Mouse (Mus musculus): ENCODE data around the gene Foxa2. TPM values are rescaled to one million over a fixed set of nuclear protein-coding genes. Genes with fewer than 3 reads are reported as not detected.

Gene Foxa2
- polyA plus RNA-seq (2012; rRNA removed) (3.2 and 3.9 TPM in 2 replicates), polyA plus RNA-seq (2014; fragmentation: Nextera tagmentation; extraction: Ambion mirVana) (2.8 and 3.9 TPM in 2 replicates)

GRCm38 (mm10) chr2:148046799-148047165, at the start of gene Foxa2:
Foxa2 (minus strand) TSS chr2:148046969.
- no peak for ATAC-seq (ENCODE audit: insufficient read depth)
- peak within 1 kb of the TSS; percentile 33 for H3K4me2 ChIP-seq (ENCODE audit: low read depth)
- no peak for DNase-seq (ENCODE audit: low read depth in 3 of 3, low spot score in 3 of 3)
- WGBS (ENCODE audit: insufficient replicate concordance) = 2% methylated on average over 19 of the region's 19 CpGs
- no peak for TF ChIP-seq EP300 (IDR thresholded peaks at IDR 0.05; ENCODE audit: low read depth)
- TF ChIP-seq CTCF (IDR thresholded peaks at IDR 0.05; ENCODE audit: low read depth) = no peak
- peak within 1 kb of the TSS; percentile 44 to 51 for H3K4me3 ChIP-seq (ENCODE audit: insufficient read depth in 1 of 2, low read depth in 2 of 2, low read length in 2 of 2)
- H3K4me1 ChIP-seq (replicated peaks; ENCODE audit: control insufficient read depth in 2 of 2, insufficient read depth in 2 of 2, low read length in 1 of 2) = no peaks in the 10 kb centered on the region
- no peak within 1 kb of the TSS; the same call in 1 of the 2 replicates for H3K9ac ChIP-seq (replicated peaks)
- no peaks in the 10 kb centered on the region for H3K36me3 ChIP-seq (replicated peaks; ENCODE audit: control insufficient read depth, insufficient read depth, low read depth)
- H3K9me3 ChIP-seq (ENCODE audit: control insufficient read depth, low read length) = no peaks in the 10 kb centered on the region
- no peak within 1 kb of the TSS; the same call in 1 of the 2 replicates for H3K27ac ChIP-seq
- peaks cover 72% of the 10 kb centered on the region for H3K27me3 ChIP-seq (ENCODE audit: control insufficient read depth, insufficient read depth, low read length)

GRCm38 (mm10) chr2:148092089-148092488, 45.3 kb upstream of the Foxa2 start:
- Histone ChIP-seq H3K4me2 (ENCODE audit: low read depth) (no peak overlapping the region), H3K27me3 (ENCODE audit: control insufficient read depth, insufficient read depth, low read length) (no peaks in the 10 kb centered on the region), H3K9me3 (ENCODE audit: control insufficient read depth, low read length) (no peaks in the 10 kb centered on the region), H3K36me3 (replicated peaks; ENCODE audit: control insufficient read depth, insufficient read depth, low read depth) (no peaks in the 10 kb centered on the region), H3K9ac (replicated peaks) (no peak overlapping the region), H3K4me1 (replicated peaks; ENCODE audit: control insufficient read depth in 2 of 2, insufficient read depth in 2 of 2, low read length in 1 of 2) (no peaks in the 10 kb centered on the region), H3K27ac (no peak overlapping the region), H3K4me3 (ENCODE audit: insufficient read depth in 1 of 2, low read depth in 2 of 2, low read length in 2 of 2) (no peak overlapping the region)
- ATAC-seq (ENCODE audit: insufficient read depth) (no peak), DNase-seq (ENCODE audit: low read depth in 3 of 3, low spot score in 3 of 3) (no peak)
- TF ChIP-seq CTCF (IDR thresholded peaks at IDR 0.05; ENCODE audit: low read depth) (no peak), EP300 (IDR thresholded peaks at IDR 0.05; ENCODE audit: low read depth) (no peak)
- WGBS (ENCODE audit: insufficient replicate concordance) = 44% methylated on average over 2 of the region's 2 CpGs

GRCm38 (mm10) chr2:148091657-148092056, 44.9 kb upstream of the Foxa2 start:
- no peak overlapping the region for H3K9ac ChIP-seq (replicated peaks)
- ATAC-seq (ENCODE audit: insufficient read depth) (no peak), DNase-seq (ENCODE audit: low read depth in 3 of 3, low spot score in 3 of 3) (no peak)
- H3K4me3 ChIP-seq (ENCODE audit: insufficient read depth in 1 of 2, low read depth in 2 of 2, low read length in 2 of 2) = no peak overlapping the region
- no peaks in the 10 kb centered on the region for H3K4me1 ChIP-seq (replicated peaks; ENCODE audit: control insufficient read depth in 2 of 2, insufficient read depth in 2 of 2, low read length in 1 of 2)
- no peaks in the 10 kb centered on the region for H3K9me3 ChIP-seq (ENCODE audit: control insufficient read depth, low read length)
- TF ChIP-seq EP300 (IDR thresholded peaks at IDR 0.05; ENCODE audit: low read depth) = no peak
- TF ChIP-seq CTCF (IDR thresholded peaks at IDR 0.05; ENCODE audit: low read depth) = no peak
- no peak overlapping the region for H3K4me2 ChIP-seq (ENCODE audit: low read depth)
- H3K27me3 ChIP-seq (ENCODE audit: control insufficient read depth, insufficient read depth, low read length) = no peaks in the 10 kb centered on the region
- H3K27ac ChIP-seq = no peak overlapping the region
- no peaks in the 10 kb centered on the region for H3K36me3 ChIP-seq (replicated peaks; ENCODE audit: control insufficient read depth, insufficient read depth, low read depth)
- 62% methylated on average over 6 of the region's 6 CpGs for WGBS (ENCODE audit: insufficient replicate concordance)

- Histone ChIP-seq H3K27me3 (ENCODE audit: control insufficient read depth, insufficient read depth, low read length) (no peaks in the 10 kb centered on the region), H3K36me3 (replicated peaks; ENCODE audit: control insufficient read depth, insufficient read depth, low read depth) (no peaks in the 10 kb centered on the region), H3K27ac (no peak overlapping the region), H3K4me1 (replicated peaks; ENCODE audit: control insufficient read depth in 2 of 2, insufficient read depth in 2 of 2, low read length in 1 of 2) (no peaks in the 10 kb centered on the region), H3K9ac (replicated peaks) (no peak overlapping the region), H3K4me2 (ENCODE audit: low read depth) (no peak overlapping the region), H3K4me3 (ENCODE audit: insufficient read depth in 1 of 2, low read depth in 2 of 2, low read length in 2 of 2) (no peak overlapping the region), H3K9me3 (ENCODE audit: control insufficient read depth, low read length) (no peaks in the 10 kb centered on the region)
- TF ChIP-seq EP300 (IDR thresholded peaks at IDR 0.05; ENCODE audit: low read depth) = no peak
- no peak for TF ChIP-seq CTCF (IDR thresholded peaks at IDR 0.05; ENCODE audit: low read depth)
- 50% methylated on average over 2 of the region's 2 CpGs for WGBS (ENCODE audit: insufficient replicate concordance)
- no peak for ATAC-seq (ENCODE audit: insufficient read depth)
- DNase-seq (ENCODE audit: low read depth in 3 of 3, low spot score in 3 of 3) = no peak
These were observed 43.3 kb upstream of the Foxa2 start for GRCm38 (mm10) chr2:148090071-148090470.

GRCm38 (mm10) chr2:148085529-148085928, 38.8 kb upstream of the Foxa2 start:
- Histone ChIP-seq H3K4me2 (ENCODE audit: low read depth) (no peak overlapping the region), H3K4me1 (replicated peaks; ENCODE audit: control insufficient read depth in 2 of 2, insufficient read depth in 2 of 2, low read length in 1 of 2) (no peaks in the 10 kb centered on the region), H3K27me3 (ENCODE audit: control insufficient read depth, insufficient read depth, low read length) (no peaks in the 10 kb centered on the region), H3K9me3 (ENCODE audit: control insufficient read depth, low read length) (no peaks in the 10 kb centered on the region), H3K27ac (no peak overlapping the region), H3K4me3 (ENCODE audit: insufficient read depth in 1 of 2, low read depth in 2 of 2, low read length in 2 of 2) (no peak overlapping the region), H3K36me3 (replicated peaks; ENCODE audit: control insufficient read depth, insufficient read depth, low read depth) (no peaks in the 10 kb centered on the region), H3K9ac (replicated peaks) (no peak overlapping the region)
- DNase-seq (ENCODE audit: low read depth in 3 of 3, low spot score in 3 of 3) (no peak), ATAC-seq (ENCODE audit: insufficient read depth) (no peak)
- TF ChIP-seq CTCF (IDR thresholded peaks at IDR 0.05; ENCODE audit: low read depth) (no peak), EP300 (IDR thresholded peaks at IDR 0.05; ENCODE audit: low read depth) (no peak)
- WGBS (ENCODE audit: insufficient replicate concordance) = 50% methylated on average over 5 of the region's 5 CpGs

Measured in liver, embryonic 14.5 days (tissue).